Mouse (Mus musculus) embryonic fibroblast, embryonic 13.5 days (primary cell): ENCODE measurements around the gene Stx12.

ENCODE experiments used
- CTCF ChIP-seq: IDR thresholded peaks from 2 replicates; pipeline ENCODE4 v1.5.1; 2011; ENCODE audit warnings: mild to moderate bottlenecking, control low read depth, low read length, moderate library complexity, borderline replicate concordance; ENCODE audit not compliant: insufficient read depth
- POLR2A ChIP-seq: IDR thresholded peaks from 2 replicates; pipeline ENCODE4 v1.6.1; 2011; ENCODE audit warnings: low read depth, mild to moderate bottlenecking, control low read depth, low read length, moderate library complexity

DNA sequence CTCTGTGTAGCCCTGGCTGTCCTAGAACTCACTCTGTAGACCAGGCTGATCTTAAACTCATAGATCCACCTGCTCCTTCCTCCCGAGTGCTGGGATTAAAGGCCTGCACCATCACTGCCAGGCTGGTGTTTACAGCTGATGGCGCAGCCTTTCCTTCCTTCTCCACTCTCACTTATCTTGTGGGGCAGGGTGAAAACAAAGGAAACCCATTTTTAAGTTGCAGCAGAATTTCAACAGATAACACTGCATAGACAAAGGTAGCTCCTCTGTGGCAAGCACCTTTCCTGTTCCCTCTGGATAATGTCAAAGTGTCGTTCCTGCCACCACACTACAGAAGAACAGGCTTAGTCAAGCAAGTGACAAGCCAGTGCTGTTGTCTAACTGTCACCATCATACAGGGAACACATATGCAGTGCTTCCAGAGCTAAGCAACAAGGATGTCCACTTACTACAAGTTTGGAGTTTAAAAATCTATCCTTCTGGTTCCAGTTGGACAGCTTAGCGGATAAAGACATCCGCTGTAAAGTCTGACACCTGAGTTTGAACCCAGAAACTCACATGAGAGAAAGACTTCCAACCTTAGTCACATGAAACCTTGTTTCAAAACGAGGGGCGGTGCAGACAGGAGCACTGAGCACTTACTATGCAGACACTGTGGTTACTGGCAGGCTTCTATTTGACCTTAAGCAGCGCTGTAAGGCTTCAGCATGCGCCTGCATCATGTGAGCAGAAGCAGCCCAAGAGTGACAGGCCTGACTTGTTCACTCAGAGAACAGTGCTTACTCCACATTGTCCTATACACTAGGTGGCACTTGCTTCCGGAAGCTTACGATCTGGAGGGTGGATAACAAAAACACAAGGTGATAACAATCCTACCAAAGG is 10.6 kb downstream of the Stx12 start:
- TF ChIP-seq CTCF: no peak
- no peak for TF ChIP-seq POLR2A
